ENCODE assay signal across 10 mouse cellular contexts in genomic region chr10:87854408-87854807, GRCm38 (mm10). TPM values are rescaled to one million over a fixed set of nuclear protein-coding genes. Genes with fewer than 3 reads are reported as not detected.
A peak's percentile ranks its signal among the peaks of the same experiment; 100 is the strongest.
DNase-seq lines count a peak whose midpoint lies in the region; ATAC-seq and TF ChIP-seq lines count a peak whose summit lies in the region.
"Had no signal": no experiment of that assay in that cellular context is flagged by ENCODE, and none has a peak within 500 bp of the region (broad histone marks: within the 10 kb centered on the region; RNA-seq: fewer than 3 reads in every experiment).

No protein-coding gene starts in this region.

- no peak overlapping the region for H3K27ac ChIP-seq in liver, adult 2 months (replicated peaks; ENCODE audit: insufficient read depth, low read depth, low read length)
- H3K27ac ChIP-seq in liver, embryonic 11.5 days (ENCODE audit: low read depth, low read length) = no peak overlapping the region
- no peak overlapping the region for H3K27ac ChIP-seq in cortical plate, adult 2 months (ENCODE audit: insufficient read depth, low read length)
- H3K27ac ChIP-seq: midbrain, embryonic 12.5 days had no signal

- ATAC-seq in liver, embryonic 11.5 days (replicated peaks; ENCODE audit: low FRiP score) = no peak
- no peak for ATAC-seq in Patski

- in situ Hi-C loops in Patski (cut with MboI; ENCODE audit: low pct_unique_long_range_greater_than_20kb) = loop anchor here (10.0 kb wide), 3 partner anchors 260 to 450 kb away; partner anchors contain the start of genes Nup37 and Parpbp

- peak; percentile 26; the same call in 1 of the 2 replicates for TF ChIP-seq CTCF in liver, adult 2 months (IDR thresholded peaks at IDR 0.05; ENCODE audit: low read depth, low read length)
- peak; percentile 86 for TF ChIP-seq CTCF in Patski (IDR thresholded peaks at IDR 0.05)
- peak; percentile 39; the same call in 1 of the 2 replicates for TF ChIP-seq CTCF in cortical plate, adult 2 months (IDR thresholded peaks at IDR 0.05; ENCODE audit: extremely low read depth, insufficient read depth, low read length)

- DNase-seq in liver, adult 2 months (ENCODE audit: extremely low read depth, low read depth, low spot score) = no peak
- no peak for DNase-seq in liver, embryonic 11.5 days (ENCODE audit: low spot score)
- no peak for DNase-seq in Patski (ENCODE audit: low read depth, low spot score)
- peak; percentile 83 for DNase-seq in heart, postnatal 4 days
- peak; percentile 25 to 42 for DNase-seq in left cerebral cortex, postnatal 36 days (ENCODE audit: low spot score in 2 of 2)
- DNase-seq in ovary, postnatal 14 days (ENCODE audit: low spot score) = peak; percentile 69
- peak; percentile 41 to 57 for DNase-seq in urinary bladder, postnatal 36 days (ENCODE audit: low spot score in 2 of 2)

- peaks cover 9% of the 10 kb centered on the region for H3K4me1 ChIP-seq in liver, adult 2 months (ENCODE audit: control insufficient read depth, insufficient read depth, low read length)
- peaks cover 9% of the 10 kb centered on the region for H3K4me1 ChIP-seq in liver, embryonic 11.5 days (replicated peaks; ENCODE audit: control insufficient read depth, insufficient read depth, low read length)
- H3K4me1 ChIP-seq in cortical plate, adult 2 months (ENCODE audit: control insufficient read depth, insufficient read depth, low read length) = no peaks in the 10 kb centered on the region

- no peaks in the 10 kb centered on the region for H3K36me3 ChIP-seq in liver, adult 2 months (ENCODE audit: control insufficient read depth, insufficient read depth, low read length)
- H3K36me3 ChIP-seq in liver, embryonic 11.5 days (ENCODE audit: control insufficient read depth, insufficient read depth, low read length) = no peaks in the 10 kb centered on the region
- H3K36me3 ChIP-seq: midbrain, embryonic 12.5 days had no signal

- POLR2A ChIA-PET in Patski (lab: Charles Lee) = interaction anchor here (1.1 kb wide), 1 partner anchor 32 kb away, joined by 7 read pairs; no protein-coding TSS in a partner anchor

- CTCF ChIA-PET in Patski (lab: Charles Lee) = interaction anchor here (0.7 to 1.5 kb wide), 9 partner anchors 11 to 378 kb away, joined by 3 to 5 read pairs (median 3); no protein-coding TSS in a partner anchor

- intact Hi-C loops in left cerebral cortex, postnatal 36 days (cut with DNase I) = loop anchor here (5.0 to 10.0 kb wide), 3 partner anchors 118 to 473 kb away; no protein-coding TSS in a partner anchor

- WGBS in liver, adult 2 months = under 1% methylated on average over 5 of the region's 5 CpGs
- WGBS in liver, embryonic 11.5 days = 0% methylated on average over 5 of the region's 5 CpGs

- H3K27me3 ChIP-seq in liver, adult 2 months (ENCODE audit: control insufficient read depth, insufficient read depth, low read length) = no peaks in the 10 kb centered on the region
- peaks cover 4% of the 10 kb centered on the region; the same call in 1 of the 2 replicates for H3K27me3 ChIP-seq in liver, embryonic 11.5 days (replicated peaks; ENCODE audit: control insufficient read depth, insufficient read depth, low read length)
- H3K27me3 ChIP-seq in Patski = no peaks in the 10 kb centered on the region

- no peak for TF ChIP-seq POLR2A in liver, adult 2 months (IDR thresholded peaks at IDR 0.05; ENCODE audit: extremely low read depth, insufficient read depth, low read length)
- no peak for TF ChIP-seq POLR2A in cortical plate, adult 2 months (IDR thresholded peaks at IDR 0.05; ENCODE audit: extremely low read depth, insufficient read depth, low read length)

- H3K9ac ChIP-seq in liver, adult 2 months (ENCODE audit: low read depth, low read length) = no peak overlapping the region
- H3K9ac ChIP-seq in liver, embryonic 11.5 days (ENCODE audit: low read depth, low read length) = no peak overlapping the region
- H3K9ac ChIP-seq: midbrain, embryonic 12.5 days had no signal

- H3K4me3 ChIP-seq in liver, adult 2 months (ENCODE audit: insufficient read depth, low read depth, low read length) = no peak overlapping the region
- no peak overlapping the region for H3K4me3 ChIP-seq in liver, embryonic 11.5 days (ENCODE audit: low read depth, low read length)
- H3K4me3 ChIP-seq in cortical plate, adult 2 months (ENCODE audit: insufficient read depth, low read length) = no peak overlapping the region
- H3K4me3 ChIP-seq: erythroblast, embryonic 14.5 days; midbrain, embryonic 12.5 days had no signal

- no peak overlapping the region for H3K4me2 ChIP-seq in liver, embryonic 11.5 days
- H3K4me2 ChIP-seq: midbrain, embryonic 12.5 days had no signal

- no peaks in the 10 kb centered on the region for H3K9me3 ChIP-seq in liver, embryonic 11.5 days (ENCODE audit: control insufficient read depth, low read length)
- H3K9me3 ChIP-seq: midbrain, embryonic 12.5 days had no signal

- H3K79me2 ChIP-seq in liver, adult 2 months (ENCODE audit: control insufficient read depth, insufficient read depth, low read length) = no peaks in the 10 kb centered on the region

RNA-seq across cellular contexts. Expression of gene Igf1, which starts 3.7 kb away (rescaled TPM):
- 244 and 252 TPM in 2 replicates for total RNA-seq in liver, adult 2 months (2014; rRNA removed)
- polyA plus RNA-seq in liver, adult 2 months (2012; rRNA removed) = 1,223 and 1,483 TPM in 2 replicates
- polyA plus RNA-seq in liver, embryonic 11.5 days (2014; fragmentation: Nextera tagmentation; extraction: Ambion mirVana) = 21.8 and 22.6 TPM in 2 replicates
- polyA plus RNA-seq in Patski (2021) = 0.22 TPM
- 4.3 and 5.0 TPM in 2 replicates for polyA plus RNA-seq in cortical plate, adult 2 months (2012; rRNA removed)
- 10 to 100 TPM; 79.4 to 83.7 TPM for total RNA-seq in heart, postnatal 4 days (2021)
- 1 to 10 TPM; 8.1 to 8.8 TPM for total RNA-seq in left cerebral cortex, postnatal 36 days (2021)

Comparison
In these comparisons a context has a peak if more than half of its experiments do, and no peak if none do; other contexts are left out.
1. RNA of gene Igf1, which starts 3.7 kb away (polyA plus RNA-seq): 1,223 to 1,483 TPM in liver, adult 2 months; 21.8 to 22.6 TPM in liver, embryonic 11.5 days, 4.3 to 5.0 TPM in cortical plate, adult 2 months and 0.22 TPM in Patski (single experiment); every median in the first group is over 10 times any median in the second.
2. DNase-seq: peak in heart, postnatal 4 days (single experiment), left cerebral cortex, postnatal 36 days (2 of 2), ovary, postnatal 14 days (single experiment) and urinary bladder, postnatal 36 days (2 of 2); none in liver, adult 2 months (single experiment), liver, embryonic 11.5 days (single experiment) and Patski (single experiment).
3. CTCF ChIP-seq: peak in every context shown above with its lines; median percentile 86 in Patski; 39 in cortical plate, adult 2 months; 26 in liver, adult 2 months.